Mouse (Mus musculus) layer of hippocampus, postnatal 10 days (tissue): ENCODE measurements around the gene Nphp4. TPM values are rescaled to one million over a fixed set of nuclear protein-coding genes. Genes with fewer than 3 reads are reported as not detected.

Experiments used
- DNase-seq, 2 experiments: peaks; one replicate each; pipeline ENCODE4 v3.0.0; 2021; ENCODE audit warnings: low spot score in 2 of 2
- total RNA-seq, 2 experiments: library from RNA; stranded (reverse); gene quantifications; 2 replicates each; pipeline ENCODE4 v1.2.3; 2021

Gene Nphp4
- total RNA-seq, 2 experiments from 2014 or later, result 21.3 to 22.4 TPM

- DNase-seq, result peak; percentile 100
Measured at GRCm38 (mm10) chr4:152477466-152478223, 1.1 kb downstream of the Nphp4 start, which contains the start of gene Kcnab2. Gene Kcnab2 (minus strand): TSS chr4:152477871.

GRCm38 (mm10) chr4:152478224-152478567, 1.7 kb downstream of the Nphp4 start:
- DNase-seq, result no peak

GRCm38 (mm10) chr4:152480426-152480825, 3.9 kb downstream of the Nphp4 start:
- no peak for DNase-seq

- no peak for DNase-seq
Measured at GRCm38 (mm10) chr4:152488046-152488445, 11.5 kb downstream of the Nphp4 start.

- DNase-seq, result no peak
Measured at GRCm38 (mm10) chr4:152490311-152490710, 13.8 kb downstream of the Nphp4 start.

- peak; percentile 80 to 85 for DNase-seq
Measured at GRCm38 (mm10) chr4:152491250-152491899, 14.9 kb downstream of the Nphp4 start.

GRCm38 (mm10) chr4:152494360-152494879, 17.9 kb downstream of the Nphp4 start:
- no peak for DNase-seq

- no peak for DNase-seq
Measured at GRCm38 (mm10) chr4:152512221-152512925, 35.9 kb downstream of the Nphp4 start.

- DNase-seq, result no peak
Measured at GRCm38 (mm10) chr4:152514884-152515283, 38.4 kb downstream of the Nphp4 start.

GRCm38 (mm10) chr4:152519106-152519505, 42.6 kb downstream of the Nphp4 start:
- DNase-seq, result no peak

GRCm38 (mm10) chr4:152520083-152520482, 43.6 kb downstream of the Nphp4 start:
- peak; percentile 80 to 82 for DNase-seq

GRCm38 (mm10) chr4:152532872-152533271, 56.4 kb downstream of the Nphp4 start:
- DNase-seq, result no peak

GRCm38 (mm10) chr4:152539756-152540155, 63.2 kb downstream of the Nphp4 start:
- DNase-seq, result no peak

- no peak for DNase-seq
Measured at GRCm38 (mm10) chr4:152541172-152541571, 64.7 kb downstream of the Nphp4 start.

GRCm38 (mm10) chr4:152542447-152542846, 65.9 kb downstream of the Nphp4 start:
- DNase-seq, result no peak

GRCm38 (mm10) chr4:152546481-152546880, 70.0 kb downstream of the Nphp4 start:
- DNase-seq, result no peak

- DNase-seq, result peak; percentile 44 to 58
Measured at GRCm38 (mm10) chr4:152547886-152548663, 71.6 kb downstream of the Nphp4 start.

- DNase-seq, result no peak
Measured at GRCm38 (mm10) chr4:152549507-152550202, 73.1 kb downstream of the Nphp4 start.

GRCm38 (mm10) chr4:152550203-152550549, 73.7 kb downstream of the Nphp4 start:
- no peak for DNase-seq

- DNase-seq, result no peak
Measured at GRCm38 (mm10) chr4:152553582-152554285, 77.2 kb downstream of the Nphp4 start.
